Mouse (Mus musculus) liver, embryonic 14 days (tissue): ENCODE measurements around the gene Shld1. TPM values are rescaled to one million over a fixed set of nuclear protein-coding genes. Genes with fewer than 3 reads are reported as not detected.

Experiments
- polyA plus RNA-seq: library from polyadenylated mRNA; depleted of rRNA; stranded (reverse); fragments of >200 nt; gene quantifications from 2 replicates; pipeline ENCODE4 v1.2.3, GENCODE M21; 2012; rRNA removed

Shld1 gene
- 6.0 and 6.2 TPM in 2 replicates for polyA plus RNA-seq

DNA sequence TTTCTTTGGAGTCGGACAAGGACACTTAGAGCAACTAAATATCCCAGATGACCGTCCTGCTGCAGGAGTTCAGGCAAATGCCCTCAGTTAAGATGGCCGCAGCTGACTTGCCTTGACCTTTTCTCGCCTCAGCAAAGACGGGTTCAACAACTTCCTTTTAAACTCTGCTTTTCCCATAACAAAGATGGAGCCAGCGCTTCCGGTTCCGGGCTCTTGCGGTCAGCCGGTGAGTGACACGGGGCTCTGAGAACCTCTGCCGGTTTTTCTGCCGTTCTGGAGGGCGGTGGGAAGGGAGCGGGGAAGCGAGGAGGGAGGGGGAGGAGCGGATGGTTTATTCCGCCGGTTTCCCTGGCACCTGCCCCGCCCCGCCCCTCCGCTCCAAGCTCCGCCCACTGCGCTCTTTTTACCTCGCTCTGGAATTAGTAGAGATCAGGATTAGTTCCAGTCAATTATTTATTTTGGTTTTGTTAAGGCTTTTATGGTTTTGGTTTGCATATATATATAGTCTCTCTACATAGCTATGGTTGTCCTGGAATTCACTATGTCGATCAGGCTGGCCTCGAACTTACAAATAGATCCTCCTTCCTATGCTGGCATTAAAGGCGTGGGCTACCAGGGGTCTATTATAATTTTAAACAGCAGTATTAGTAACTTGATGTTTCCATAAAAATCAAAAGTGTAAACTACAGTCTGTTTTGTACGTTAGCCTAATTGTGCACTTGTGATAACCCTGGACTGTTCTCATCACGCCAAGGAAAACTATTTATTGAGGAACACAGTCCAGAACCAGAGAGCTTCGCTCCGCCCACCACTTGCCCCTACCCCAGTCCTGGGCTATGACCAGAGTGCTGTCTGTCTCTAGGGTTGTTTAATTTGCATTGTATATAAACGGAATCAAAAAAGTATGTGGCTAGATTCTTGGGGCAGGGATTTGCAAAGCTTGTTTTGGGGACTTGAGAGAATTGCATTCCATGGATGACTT is at the start of gene Shld1:
Gene Shld1, plus strand, starts transcription at position 176 of the 982 bp plus-strand sequence.

GRCm38 (mm10) chr2:132780978-132781377 is 94.2 kb downstream of the Shld1 start, which contains the start of gene Chgb:
Gene Chgb (plus strand): TSS chr2:132781278.

Other genes with a start within 250 kb of the Shld1 start
- gene Gpcpd1, start 99.2 kb upstream of the Shld1 start, polyA plus RNA-seq: 29.5 and 35.7 TPM in 2 replicates
- gene Chgb, start 94.3 kb downstream of the Shld1 start, polyA plus RNA-seq: 0.02 and 0.19 TPM in 2 replicates
- gene Trmt6, start 129.1 kb downstream of the Shld1 start, polyA plus RNA-seq: 8.7 and 10.4 TPM in 2 replicates
- gene Mcm8, start 129.2 kb downstream of the Shld1 start, polyA plus RNA-seq: 5.1 and 5.3 TPM in 2 replicates
- gene Crls1, start 159.7 kb downstream of the Shld1 start, polyA plus RNA-seq: 10.6 and 11.4 TPM in 2 replicates
- 0.39 and 0.41 TPM in 2 replicates for gene Lrrn4, start 194.0 kb downstream of the Shld1 start, polyA plus RNA-seq